Mouse (Mus musculus): ENCODE measurements around the gene Abr. TPM values are rescaled to one million over a fixed set of nuclear protein-coding genes. Genes with fewer than 3 reads are reported as not detected.

Abr gene
- polyA plus RNA-seq, 1 experiment: 2.4 TPM

DNA sequence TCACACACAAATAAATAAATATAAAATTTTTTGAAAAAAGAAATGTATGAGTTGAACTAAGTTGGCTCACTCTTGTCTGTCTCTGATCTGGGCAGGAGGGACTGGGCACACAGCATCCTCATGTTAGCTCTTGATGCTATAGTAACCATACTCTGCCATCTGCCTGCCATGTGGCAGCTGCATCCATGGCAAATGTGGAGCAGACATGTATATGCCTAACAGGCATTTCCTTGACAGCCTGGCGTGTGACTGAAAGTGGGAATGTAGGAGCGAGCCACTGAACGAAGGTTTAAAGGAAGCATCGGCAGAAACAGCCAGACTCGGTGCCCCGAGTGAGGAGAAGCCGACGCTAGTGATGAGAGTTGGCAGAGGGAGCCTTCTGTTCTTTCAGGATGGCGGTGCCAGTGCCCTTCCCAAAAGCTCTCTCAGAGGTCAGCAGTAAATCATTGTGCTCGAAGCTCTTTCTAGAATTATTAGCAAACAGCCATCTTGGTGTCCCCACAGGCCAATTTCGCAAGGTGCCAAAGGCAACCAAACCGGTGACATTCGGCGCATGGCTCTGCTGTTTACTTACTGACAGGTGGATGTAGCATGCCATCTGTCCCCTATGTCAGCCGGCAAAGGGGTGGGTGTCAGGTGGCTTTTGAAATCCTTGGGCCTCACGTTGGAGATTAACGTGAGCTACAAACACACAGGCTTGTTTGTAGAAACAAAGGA, 17.3 kb upstream of the Abr start:
- Histone ChIP-seq H3K27ac (replicated peaks; ENCODE audit: low read depth, low read length) (no peak overlapping the region), H3K4me1 (ENCODE audit: control insufficient read depth, insufficient read depth, insufficient read length, low read length) (no peaks in the 10 kb centered on the region), H3K4me3 (ENCODE audit: insufficient read depth, low read depth, low read length) (no peak overlapping the region)

DNA sequence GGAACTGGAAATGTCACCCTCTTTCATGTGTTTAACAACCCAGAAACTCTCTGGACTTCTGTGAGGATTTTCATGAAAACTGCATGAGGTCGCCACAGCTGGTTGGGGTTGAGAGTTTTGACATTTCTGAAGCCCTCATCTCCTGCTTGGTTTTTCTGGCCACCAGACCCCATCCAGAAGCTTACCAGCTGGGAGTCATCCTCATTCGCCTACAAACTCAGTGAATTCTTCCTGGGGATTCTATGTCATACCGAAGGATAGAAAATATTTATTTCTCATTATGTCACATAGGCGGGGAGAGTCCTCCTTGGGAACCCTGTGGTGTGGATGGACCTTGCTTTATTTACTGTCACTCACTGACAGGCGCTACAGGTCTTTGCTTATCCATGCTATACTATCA, 8.4 kb upstream of the Abr start:
- H3K4me3 ChIP-seq (ENCODE audit: insufficient read depth, low read depth, low read length): no peak overlapping the region
- H3K4me1 ChIP-seq (ENCODE audit: control insufficient read depth, insufficient read depth, insufficient read length, low read length): no peaks in the 10 kb centered on the region
- H3K27ac ChIP-seq (replicated peaks; ENCODE audit: low read depth, low read length): no peak overlapping the region

DNA sequence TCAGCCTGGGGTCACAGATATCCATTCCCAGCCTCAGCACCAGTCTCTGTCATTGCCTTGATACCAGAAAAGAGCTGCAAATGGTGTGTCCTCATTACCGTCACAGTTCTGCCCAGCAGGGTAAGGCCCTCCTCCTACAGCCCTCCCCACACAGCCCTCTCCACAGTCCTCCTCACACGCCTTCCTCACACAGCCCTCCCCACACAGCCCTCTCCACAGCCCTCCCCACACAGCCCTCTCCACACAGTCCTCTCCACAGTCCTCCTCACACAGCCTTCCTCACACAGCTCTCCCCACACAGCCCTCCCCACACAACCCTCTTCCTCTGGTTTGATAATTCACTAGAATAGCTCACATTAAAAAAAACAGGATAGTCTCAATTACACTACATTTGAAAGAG, 7.9 kb upstream of the Abr start:
- no peak overlapping the region for H3K4me3 ChIP-seq (ENCODE audit: insufficient read depth, low read depth, low read length)
- H3K27ac ChIP-seq (replicated peaks; ENCODE audit: low read depth, low read length): no peak overlapping the region
- H3K4me1 ChIP-seq (ENCODE audit: control insufficient read depth, insufficient read depth, insufficient read length, low read length): no peaks in the 10 kb centered on the region

DNA sequence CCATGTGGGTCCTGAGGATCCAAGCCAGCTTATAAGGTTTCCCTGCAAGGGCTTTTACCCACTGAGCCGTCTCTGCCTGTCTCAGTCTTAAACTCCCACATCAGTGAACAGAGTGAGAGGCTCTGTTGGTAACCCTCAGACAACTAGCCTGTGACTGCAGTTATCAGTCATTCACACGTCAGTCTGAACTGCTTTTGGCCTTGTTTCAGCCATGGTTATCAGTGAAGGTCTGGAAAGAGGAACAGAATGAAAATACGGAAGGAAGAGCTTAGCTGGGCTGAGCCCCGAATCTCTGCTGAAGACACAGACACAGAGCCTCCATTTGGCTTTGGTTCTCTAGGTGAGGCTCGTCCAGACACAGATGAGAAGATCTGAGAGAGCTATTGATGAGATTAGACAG, 6.5 kb upstream of the Abr start:
- H3K27ac ChIP-seq (replicated peaks; ENCODE audit: low read depth, low read length): no peak overlapping the region
- no peaks in the 10 kb centered on the region for H3K4me1 ChIP-seq (ENCODE audit: control insufficient read depth, insufficient read depth, insufficient read length, low read length)
- H3K4me3 ChIP-seq (ENCODE audit: insufficient read depth, low read depth, low read length): no peak overlapping the region

DNA sequence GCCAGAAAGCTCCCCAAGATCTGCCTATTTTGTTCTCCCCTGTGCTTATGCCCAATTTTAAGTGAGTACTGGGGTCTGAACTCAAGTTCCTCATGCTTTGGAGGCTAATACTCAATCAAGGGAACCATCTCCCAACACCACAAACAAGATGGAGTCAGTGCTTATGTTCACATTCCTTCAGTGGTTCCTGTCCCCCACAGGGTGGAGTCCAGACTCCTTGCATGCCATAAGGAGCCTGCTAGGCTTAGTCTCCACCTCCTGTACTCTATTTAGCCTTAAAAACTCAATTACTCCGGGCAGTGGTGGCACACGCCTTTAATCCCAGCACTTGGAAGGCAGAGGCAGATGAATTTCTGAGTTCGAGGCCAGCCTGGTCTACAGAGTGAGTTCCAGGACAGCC, 2.8 kb upstream of the Abr start:
- no peak overlapping the region for H3K4me3 ChIP-seq (ENCODE audit: insufficient read depth, low read depth, low read length)
- H3K4me1 ChIP-seq (ENCODE audit: control insufficient read depth, insufficient read depth, insufficient read length, low read length): no peaks in the 10 kb centered on the region

DNA sequence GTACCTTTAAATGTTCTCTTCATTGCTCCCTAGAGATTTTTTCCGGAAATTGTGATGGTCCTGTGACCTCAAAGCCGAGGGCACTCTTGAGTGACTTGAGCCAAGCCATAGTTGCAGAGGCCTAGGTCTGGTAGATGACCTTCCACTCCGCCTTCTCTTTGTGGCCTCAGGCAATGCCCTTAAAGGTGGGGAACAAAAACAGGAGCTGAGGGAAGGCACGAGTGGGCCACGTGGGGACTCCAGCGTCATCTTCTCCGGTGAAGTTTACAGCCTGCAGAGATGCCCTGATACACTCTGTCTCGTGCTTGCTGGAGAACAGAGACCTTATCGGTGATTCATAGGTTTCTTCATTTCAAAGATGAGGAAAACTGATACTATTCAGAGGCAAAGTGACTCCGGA, 2.0 kb upstream of the Abr start:
- H3K4me3 ChIP-seq (ENCODE audit: insufficient read depth, low read depth, low read length): no peak overlapping the region
- no peaks in the 10 kb centered on the region for H3K4me1 ChIP-seq (ENCODE audit: control insufficient read depth, insufficient read depth, insufficient read length, low read length)
- H3K27ac ChIP-seq (replicated peaks; ENCODE audit: low read depth, low read length): no peak overlapping the region

More for the DNA sequence above, 2.8 kb upstream of the Abr start:
- no peak overlapping the region for H3K27ac ChIP-seq (replicated peaks; ENCODE audit: low read depth, low read length)

DNA sequence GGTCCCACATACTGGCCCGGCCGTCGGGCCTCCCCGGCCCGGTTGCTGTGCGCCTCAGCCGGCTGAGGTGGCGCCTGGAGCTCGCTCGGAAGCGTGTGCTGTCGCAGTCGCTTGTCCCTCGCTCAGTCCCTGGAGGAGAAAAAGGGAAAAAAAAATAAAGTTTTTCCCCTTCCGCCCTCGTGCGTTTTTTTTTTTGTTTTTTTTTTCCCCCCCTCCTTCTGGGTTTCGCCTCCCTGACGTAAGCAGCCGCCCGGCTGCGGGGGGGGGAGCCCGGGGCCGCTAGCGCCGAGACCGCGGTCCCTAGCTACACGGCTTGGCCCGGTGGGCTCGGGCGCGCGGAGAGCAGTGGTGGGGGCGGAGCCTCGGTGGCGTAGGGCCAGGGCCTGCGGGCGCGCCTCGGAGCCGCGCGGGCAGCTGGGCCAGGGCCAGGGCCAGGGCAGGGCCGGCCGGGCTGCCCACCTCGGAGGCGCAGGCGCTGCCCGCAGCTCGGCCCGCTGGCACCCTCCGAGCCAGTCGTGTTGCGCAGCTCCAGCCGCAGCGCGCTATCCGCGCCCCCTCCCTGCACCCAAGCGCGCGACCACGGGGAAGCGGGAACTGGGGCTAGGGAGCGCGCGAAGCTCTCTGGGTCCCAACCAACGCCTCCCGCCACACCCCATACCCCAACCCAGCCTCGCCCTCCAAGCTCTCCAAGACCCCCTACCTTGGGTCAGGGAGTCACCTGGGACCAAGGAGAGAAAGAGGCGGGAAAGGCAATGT, 1.3 kb upstream of the Abr start:
- Histone ChIP-seq H3K4me3 (ENCODE audit: insufficient read depth, low read depth, low read length) (peak overlapping the region; percentile 67), H3K4me1 (ENCODE audit: control insufficient read depth, insufficient read depth, insufficient read length, low read length) (no peaks in the 10 kb centered on the region), H3K27ac (replicated peaks; ENCODE audit: low read depth, low read length) (no peak overlapping the region)

DNA sequence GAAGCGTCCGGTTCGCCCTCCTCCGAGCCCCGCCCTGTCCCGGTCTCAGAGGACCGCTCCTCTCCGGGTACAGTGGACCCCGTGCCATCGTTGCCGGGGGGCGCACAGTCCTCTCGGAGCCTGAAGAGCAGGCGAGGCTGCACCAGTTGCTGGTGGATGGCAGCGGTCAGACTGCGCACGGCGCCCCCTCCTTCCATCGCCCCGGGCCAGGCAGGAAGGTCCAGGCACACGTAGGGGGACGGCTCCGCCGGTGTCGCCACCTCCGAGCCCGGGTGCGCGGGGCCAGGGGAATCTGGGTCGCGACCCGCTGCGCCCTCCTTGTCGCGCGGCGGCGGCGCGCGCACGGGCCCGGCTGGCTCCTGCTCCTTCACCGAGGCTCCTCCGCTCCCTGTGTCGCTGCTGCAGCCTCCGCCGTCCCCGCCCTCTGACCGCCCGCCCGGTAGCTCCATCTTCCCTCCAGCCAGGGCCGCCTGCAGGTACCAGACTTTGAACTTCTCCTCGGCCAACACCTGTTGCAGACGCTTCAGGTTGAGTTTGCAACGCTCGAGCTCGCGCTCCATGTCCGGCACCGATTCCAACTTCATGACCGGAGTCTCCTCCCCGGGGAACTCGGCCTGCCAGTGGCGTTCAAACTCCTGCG, 572 bp upstream of the Abr start:
- H3K4me3 ChIP-seq (ENCODE audit: insufficient read depth, low read depth, low read length): peak overlapping the region; percentile 67
- no peaks in the 10 kb centered on the region for H3K4me1 ChIP-seq (ENCODE audit: control insufficient read depth, insufficient read depth, insufficient read length, low read length)
- no peak overlapping the region for H3K27ac ChIP-seq (replicated peaks; ENCODE audit: low read depth, low read length)

DNA sequence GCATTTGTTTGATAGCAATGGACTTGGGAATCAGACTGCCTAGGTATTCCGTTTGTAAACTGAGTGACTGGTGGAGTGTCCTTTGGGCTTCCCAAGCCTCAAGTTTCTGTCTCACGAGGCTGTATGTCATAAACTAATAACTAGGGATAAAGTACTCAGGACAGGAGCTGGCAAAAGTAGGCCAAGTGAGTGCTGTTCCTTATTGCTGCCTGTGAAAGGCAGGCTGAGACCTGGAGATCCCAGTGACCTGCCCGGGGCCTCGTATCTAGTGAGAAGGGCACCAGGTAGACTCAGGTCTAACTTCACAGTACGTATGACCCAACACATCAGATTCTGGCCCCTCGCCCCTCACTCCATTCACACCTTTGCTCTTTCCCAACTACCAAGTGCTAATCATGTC, 4.0 kb downstream of the Abr start:
- no peaks in the 10 kb centered on the region for H3K4me1 ChIP-seq (ENCODE audit: control insufficient read depth, insufficient read depth, insufficient read length, low read length)
- H3K4me3 ChIP-seq (ENCODE audit: insufficient read depth, low read depth, low read length): no peak overlapping the region
- no peak overlapping the region for H3K27ac ChIP-seq (replicated peaks; ENCODE audit: low read depth, low read length)

DNA sequence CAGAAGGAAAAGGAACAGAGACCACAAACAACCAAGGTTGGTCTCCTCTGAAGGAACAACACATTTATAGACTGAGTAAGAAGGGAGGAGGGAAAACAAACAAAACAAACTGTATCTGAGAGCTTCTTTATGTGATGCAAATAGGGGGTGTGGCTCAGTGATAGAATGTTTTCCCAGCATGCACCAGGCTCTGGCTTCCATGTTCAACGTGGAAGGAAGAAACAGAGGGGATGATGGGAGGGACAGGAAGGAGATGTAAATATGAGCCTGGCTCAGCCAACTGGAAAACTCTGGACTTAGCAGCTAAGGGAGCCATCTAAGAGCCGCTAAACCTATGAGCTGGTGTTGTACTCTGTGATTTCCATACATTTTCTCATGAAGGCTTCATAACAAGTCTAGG, 7.9 kb downstream of the Abr start:
- H3K4me1 ChIP-seq (ENCODE audit: control insufficient read depth, insufficient read depth, insufficient read length, low read length): no peaks in the 10 kb centered on the region
- no peak overlapping the region for H3K4me3 ChIP-seq (ENCODE audit: insufficient read depth, low read depth, low read length)
- H3K27ac ChIP-seq (replicated peaks; ENCODE audit: low read depth, low read length): no peak overlapping the region

DNA sequence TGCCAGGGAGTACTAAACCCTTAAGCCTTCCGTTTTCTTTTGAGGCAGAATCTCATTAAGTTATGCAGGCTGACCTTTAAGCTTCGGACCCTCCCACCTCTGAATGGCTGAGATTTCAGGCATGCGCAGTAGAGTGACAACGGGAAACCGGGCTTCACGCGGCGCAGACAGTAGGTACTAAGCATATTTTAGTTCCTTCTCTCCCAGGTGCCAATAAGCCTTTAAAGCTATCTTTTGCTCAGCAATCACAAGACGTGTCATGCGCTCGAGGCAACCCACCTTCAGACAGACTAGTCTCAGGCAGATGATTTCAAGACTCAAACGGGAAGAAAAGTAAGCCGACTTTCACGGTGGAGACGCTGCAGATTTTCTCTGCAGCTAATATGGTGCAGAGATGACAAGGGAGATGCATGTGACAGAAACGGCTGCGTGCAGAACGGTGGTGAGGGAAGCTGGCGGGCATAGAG, 9.4 kb downstream of the Abr start:
- Histone ChIP-seq H3K4me3 (ENCODE audit: insufficient read depth, low read depth, low read length) (peak overlapping the region; percentile 49), H3K4me1 (ENCODE audit: control insufficient read depth, insufficient read depth, insufficient read length, low read length) (no peaks in the 10 kb centered on the region), H3K27ac (replicated peaks; ENCODE audit: low read depth, low read length) (no peak overlapping the region)

DNA sequence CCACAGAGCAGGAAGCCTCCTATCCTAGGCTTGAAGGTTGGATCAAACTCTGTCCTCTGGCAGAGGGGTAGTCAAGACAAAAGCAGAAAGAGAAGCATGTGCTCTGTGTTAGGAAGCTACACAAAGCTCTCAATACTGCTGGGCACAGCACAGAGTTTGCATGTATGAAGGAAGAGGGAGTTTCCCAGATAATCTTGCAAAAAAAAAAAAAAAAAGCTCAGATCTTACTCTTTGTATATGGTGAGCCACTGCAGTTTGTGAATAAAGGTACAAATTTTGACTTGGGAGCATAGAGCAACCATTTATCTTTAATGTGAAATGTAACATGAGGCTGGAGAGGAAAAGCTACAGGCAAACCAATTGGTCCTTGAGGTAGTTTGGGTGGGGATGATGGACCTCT, 11.2 kb downstream of the Abr start:
- no peaks in the 10 kb centered on the region for H3K4me1 ChIP-seq (ENCODE audit: control insufficient read depth, insufficient read depth, insufficient read length, low read length)
- no peak overlapping the region for H3K4me3 ChIP-seq (ENCODE audit: insufficient read depth, low read depth, low read length)
- no peak overlapping the region for H3K27ac ChIP-seq (replicated peaks; ENCODE audit: low read depth, low read length)

DNA sequence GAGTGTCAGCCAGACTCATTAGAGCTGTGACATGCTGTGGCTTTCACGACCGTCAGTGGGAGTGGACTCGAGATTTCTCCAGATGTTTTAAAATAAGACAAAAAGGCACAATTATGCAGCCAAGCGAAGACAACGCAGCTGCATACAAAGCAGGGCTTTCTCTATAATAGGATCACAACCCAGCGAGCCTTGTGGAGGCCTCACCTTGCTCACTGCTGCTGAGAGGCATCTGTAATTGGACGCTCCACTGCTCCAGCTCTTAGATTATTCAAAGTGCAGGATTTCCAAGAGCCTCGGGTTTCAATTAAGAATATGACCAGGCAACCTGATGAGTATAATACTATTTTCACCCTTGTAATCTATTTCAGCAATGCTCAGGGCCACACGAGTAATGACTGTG, 15.6 kb downstream of the Abr start:
- Histone ChIP-seq H3K4me1 (ENCODE audit: control insufficient read depth, insufficient read depth, insufficient read length, low read length) (no peaks in the 10 kb centered on the region), H3K4me3 (ENCODE audit: insufficient read depth, low read depth, low read length) (no peak overlapping the region), H3K27ac (replicated peaks; ENCODE audit: low read depth, low read length) (no peak overlapping the region)

DNA sequence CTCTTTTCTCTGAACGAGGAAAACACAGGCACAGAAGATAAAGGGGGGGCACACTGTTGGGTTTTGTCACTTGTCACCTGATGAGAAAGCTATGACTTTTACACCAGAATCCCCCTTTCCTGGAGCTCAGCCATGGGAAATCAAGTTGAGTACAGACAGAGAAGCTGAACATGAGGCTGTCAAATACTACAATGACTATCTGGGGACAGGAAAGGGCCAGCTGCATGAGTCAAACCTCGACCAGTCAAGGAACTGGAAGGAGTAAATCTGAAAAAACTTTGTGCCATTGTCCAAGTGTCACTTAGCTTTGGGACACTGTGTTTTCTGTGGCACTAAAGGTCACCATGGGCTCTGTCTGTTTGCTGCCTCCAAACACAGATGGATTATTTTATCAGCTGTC, 22.9 kb downstream of the Abr start:
- no peaks in the 10 kb centered on the region for H3K4me1 ChIP-seq (ENCODE audit: control insufficient read depth, insufficient read depth, insufficient read length, low read length)

DNA sequence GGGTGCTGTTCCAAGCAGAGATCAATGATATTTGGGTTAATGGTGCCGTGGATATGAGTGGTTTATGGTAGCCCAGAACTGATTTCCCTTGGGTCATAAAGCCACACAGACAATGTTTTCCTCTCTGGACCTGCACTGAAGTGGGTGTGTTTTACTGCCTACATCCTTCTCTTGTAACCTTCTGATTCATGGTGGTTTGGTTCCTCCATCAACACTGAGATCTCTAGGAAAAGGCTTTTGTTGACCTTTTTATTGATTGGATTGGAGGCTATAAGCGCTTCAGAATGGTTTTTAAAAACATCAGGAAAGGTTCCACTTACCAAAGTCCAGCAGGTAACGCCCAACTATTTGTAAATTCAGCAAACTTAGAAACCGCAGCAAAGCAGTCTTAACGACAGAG, 23.4 kb downstream of the Abr start:
- H3K4me1 ChIP-seq (ENCODE audit: control insufficient read depth, insufficient read depth, insufficient read length, low read length): no peaks in the 10 kb centered on the region
- H3K4me3 ChIP-seq (ENCODE audit: insufficient read depth, low read depth, low read length): no peak overlapping the region
- no peak overlapping the region for H3K27ac ChIP-seq (replicated peaks; ENCODE audit: low read depth, low read length)

More for the DNA sequence above, 22.9 kb downstream of the Abr start:
- Histone ChIP-seq H3K4me3 (ENCODE audit: insufficient read depth, low read depth, low read length) (no peak overlapping the region), H3K27ac (replicated peaks; ENCODE audit: low read depth, low read length) (no peak overlapping the region)

Measured in brown adipose tissue, adult 24 weeks (tissue).